Mouse (Mus musculus) limb, embryonic 12.5 days (tissue): Measurements from ENCODE around the gene 9630041A04Rik. TPM values are rescaled to one million over a fixed set of nuclear protein-coding genes. Genes with fewer than 3 reads are reported as not detected.

Experiments used
- ATAC-seq: fragments of 200-750 bp; cut with Nextera tagmentation; 2 replicates; pipeline ENCODE4 v1.8.0; 2017; ENCODE audit warnings: low read depth, moderate TSS enrichment; ENCODE audit not compliant: insufficient number of reproducible peaks, insufficient read depth, low FRiP score, low TSS enrichment
- H3K27ac ChIP-seq: fragments of 300-500 bp; sonication (generic); 2 replicates; pipeline ENCODE4 v1.5.1; 2016; ENCODE audit warnings: mild to moderate bottlenecking, moderate library complexity
- H3K27me3 ChIP-seq: fragments of 300-500 bp; sonication (generic); 2 replicates; pipeline ENCODE4 v1.6.1; 2016; ENCODE audit warnings: mild to moderate bottlenecking, moderate library complexity
- H3K36me3 ChIP-seq: fragments of 300-500 bp; sonication (generic); 2 replicates; pipeline ENCODE4 v1.6.1; 2016; ENCODE audit warnings: mild to moderate bottlenecking, moderate library complexity
- H3K4me1 ChIP-seq: fragments of 300-500 bp; sonication (generic); replicated peaks from 2 replicates; pipeline ENCODE4 v1.6.1; 2016
- H3K4me2 ChIP-seq: fragments of 300-500 bp; sonication (generic); 2 replicates; pipeline ENCODE4 v1.6.1; 2016; ENCODE audit warnings: mild to moderate bottlenecking, moderate library complexity
- H3K4me3 ChIP-seq: fragments of 300-500 bp; sonication (generic); replicated peaks from 2 replicates; pipeline ENCODE4 v1.5.1; 2016; ENCODE audit warnings: mild to moderate bottlenecking
- H3K9ac ChIP-seq: fragments of 300-500 bp; sonication (generic); replicated peaks from 2 replicates; pipeline ENCODE4 v1.6.1; 2016; ENCODE audit warnings: mild to moderate bottlenecking, moderate library complexity
- H3K9me3 ChIP-seq: fragments of 300-500 bp; sonication (generic); 2 replicates; pipeline ENCODE4 v1.6.1; 2016; ENCODE audit warnings: mild to moderate bottlenecking, moderate library complexity
- WGBS: fragments of 180-500 bp; shearing (Covaris S2); methylation state at CpG from one replicate; pipeline ENCODE4 v1.1.7; 2016; 5-methylcytosine and 5-hydroxymethylcytosine counted together
- polyA plus RNA-seq: library from polyadenylated mRNA; unstranded; fragments of >200 nt; fragmentation: Nextera tagmentation; extraction: Ambion mirVana; gene quantifications from 2 replicates; pipeline ENCODE4 v1.2.1, GENCODE M21; 2016

The 9630041A04Rik gene
- polyA plus RNA-seq, 1 experiment from 2014 or later = not detected

DNA sequence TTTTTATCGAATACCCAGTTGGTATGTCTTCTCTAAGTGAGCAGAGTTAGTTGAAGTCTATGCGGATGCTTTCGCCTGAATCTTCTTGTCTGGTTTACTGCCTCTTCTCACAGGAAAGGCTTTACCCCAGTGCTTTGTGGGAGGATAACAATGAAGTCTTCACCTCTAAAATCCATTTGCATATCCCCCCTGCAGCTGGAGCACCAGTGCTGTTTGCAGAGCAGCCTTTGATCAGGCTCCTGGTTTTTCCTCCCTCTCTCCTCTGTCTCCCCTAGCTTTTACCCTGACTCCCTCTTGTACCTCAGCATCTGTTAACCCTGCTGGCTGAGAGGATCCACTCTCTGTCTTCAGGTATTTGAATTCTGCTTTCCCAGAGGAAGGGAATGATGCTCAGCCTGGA is 88.5 kb downstream of the 9630041A04Rik start:
- Histone ChIP-seq H3K27ac (no peak overlapping the region), H3K9ac (no peak overlapping the region), H3K36me3 (no peaks in the 10 kb centered on the region), H3K4me2 (no peak overlapping the region), H3K4me3 (no peak overlapping the region), H3K4me1 (peaks cover 9% of the 10 kb centered on the region; the same call in 1 of the 2 replicates), H3K9me3 (no peaks in the 10 kb centered on the region), H3K27me3 (peaks cover 8% of the 10 kb centered on the region; the same call in 1 of the 2 replicates)
- ATAC-seq = no peak
- WGBS = 20% methylated on average over 3 of the region's 3 CpGs

DNA sequence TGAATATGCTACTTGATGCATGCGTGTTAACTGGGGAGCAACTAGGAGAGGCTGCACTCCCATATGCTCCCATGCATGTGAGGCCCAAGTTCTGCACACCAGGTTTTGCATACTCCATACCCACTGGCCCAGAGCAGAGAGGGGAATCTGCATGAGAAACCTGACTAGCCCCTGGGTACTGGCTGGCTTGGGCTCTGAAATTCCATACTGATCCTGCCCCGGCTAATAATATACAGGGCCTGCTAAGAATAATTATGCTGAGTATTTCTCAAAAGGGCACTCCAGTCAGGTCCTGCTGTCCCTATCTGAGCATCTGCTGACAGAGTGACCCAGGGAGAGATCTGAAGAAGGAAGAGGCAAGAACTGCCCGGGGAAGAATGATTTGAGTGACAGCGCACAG is 92.9 kb downstream of the 9630041A04Rik start:
- Histone ChIP-seq H3K9ac (no peak overlapping the region), H3K4me3 (no peak overlapping the region), H3K4me2 (no peak overlapping the region), H3K9me3 (no peaks in the 10 kb centered on the region), H3K4me1 (peaks cover 12% of the 10 kb centered on the region), H3K36me3 (no peaks in the 10 kb centered on the region), H3K27ac (no peak overlapping the region), H3K27me3 (peaks cover 8% of the 10 kb centered on the region)
- 83% methylated on average over 4 of the region's 4 CpGs for WGBS
- no peak for ATAC-seq

DNA sequence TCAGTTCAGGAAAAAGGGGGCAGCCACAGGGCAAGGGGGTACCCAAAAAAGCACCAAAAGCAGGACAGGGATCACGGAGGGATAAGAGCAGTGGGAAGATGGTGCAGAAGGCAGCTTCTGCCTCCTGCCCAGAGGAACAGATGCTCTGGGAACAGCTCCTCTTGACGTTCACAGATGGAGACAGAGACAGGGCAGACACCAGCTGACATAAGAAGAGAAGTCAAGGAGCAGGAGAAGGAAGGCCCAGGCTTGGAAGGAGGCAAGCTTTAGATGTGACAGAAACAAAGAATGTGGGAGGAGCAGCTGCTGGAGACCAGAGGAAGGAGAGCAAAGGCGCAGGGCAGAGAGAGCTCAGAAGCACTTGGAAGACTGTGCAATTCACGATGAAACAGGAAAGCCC is 94.6 kb downstream of the 9630041A04Rik start:
- no peak for ATAC-seq

DNA sequence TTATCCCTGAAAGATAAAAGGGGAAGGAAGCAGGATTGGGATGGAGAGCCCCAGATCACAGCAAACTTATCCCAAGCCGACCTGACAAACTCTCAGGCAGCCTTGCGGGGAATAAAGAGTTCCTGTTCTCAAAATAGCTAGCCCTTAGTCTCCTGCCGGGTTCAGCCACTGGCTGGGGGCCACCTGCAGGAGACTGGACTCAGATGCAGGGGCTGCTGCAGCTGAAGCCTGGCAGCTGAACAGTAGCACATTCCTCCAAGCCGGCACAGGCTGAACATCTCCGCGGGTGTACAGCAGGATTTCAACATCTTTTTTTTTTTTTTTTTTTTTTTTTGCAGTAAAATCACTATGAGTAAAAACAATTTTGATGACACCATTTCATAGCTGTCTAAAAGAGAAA is 110.2 kb downstream of the 9630041A04Rik start:
- no peak overlapping the region for H3K9ac ChIP-seq
- no peaks in the 10 kb centered on the region; the same call in 1 of the 2 replicates for H3K4me1 ChIP-seq
- H3K36me3 ChIP-seq = no peaks in the 10 kb centered on the region
- no peak overlapping the region for H3K4me3 ChIP-seq
- ATAC-seq = no peak
- whole genome bisulfite sequencing = 32% methylated on average over 6 of the region's 6 CpGs
- H3K4me2 ChIP-seq = no peak overlapping the region
- no peaks in the 10 kb centered on the region for H3K27me3 ChIP-seq
- H3K27ac ChIP-seq = no peak overlapping the region
- no peaks in the 10 kb centered on the region for H3K9me3 ChIP-seq

More for the DNA sequence above, 94.6 kb downstream of the 9630041A04Rik start:
- peaks cover 5% of the 10 kb centered on the region; the same call in 1 of the 2 replicates for H3K27me3 ChIP-seq
- H3K27ac ChIP-seq = no peak overlapping the region
- no peak overlapping the region for H3K4me2 ChIP-seq
- no peak overlapping the region for H3K9ac ChIP-seq
- no peaks in the 10 kb centered on the region for H3K9me3 ChIP-seq
- H3K4me3 ChIP-seq = no peak overlapping the region
- 41% methylated on average over 4 of the region's 4 CpGs for WGBS
- no peaks in the 10 kb centered on the region for H3K36me3 ChIP-seq
- peaks cover 4% of the 10 kb centered on the region; the same call in 1 of the 2 replicates for H3K4me1 ChIP-seq

DNA sequence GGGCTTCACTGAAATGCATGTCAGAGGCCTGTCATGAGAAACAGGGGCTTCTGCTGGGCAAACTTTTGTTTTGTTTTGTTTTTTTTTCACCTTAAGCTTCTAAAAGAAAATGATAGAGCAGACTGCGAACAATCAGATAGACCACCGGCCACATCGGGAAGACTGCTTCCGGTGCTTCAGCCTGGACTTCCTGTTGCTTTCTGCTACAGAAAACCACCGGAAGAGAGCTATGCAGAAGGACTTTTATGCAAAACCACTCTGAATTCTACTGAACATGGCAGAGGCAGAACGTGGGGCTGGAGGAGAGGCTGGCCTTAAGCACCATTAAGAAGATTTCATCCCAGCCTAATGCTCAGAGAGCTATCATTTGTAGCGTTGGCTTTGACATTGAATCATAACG is 110.7 kb downstream of the 9630041A04Rik start:
- H3K27ac ChIP-seq = no peak overlapping the region
- H3K4me2 ChIP-seq = no peak overlapping the region
- H3K9me3 ChIP-seq = no peaks in the 10 kb centered on the region
- no peak overlapping the region for H3K4me3 ChIP-seq
- no peaks in the 10 kb centered on the region for H3K36me3 ChIP-seq
- WGBS = 81% methylated on average over 8 of the region's 8 CpGs
- H3K4me1 ChIP-seq = no peaks in the 10 kb centered on the region; the same call in 1 of the 2 replicates
- no peak overlapping the region for H3K9ac ChIP-seq
- H3K27me3 ChIP-seq = no peaks in the 10 kb centered on the region
- no peak for ATAC-seq

DNA sequence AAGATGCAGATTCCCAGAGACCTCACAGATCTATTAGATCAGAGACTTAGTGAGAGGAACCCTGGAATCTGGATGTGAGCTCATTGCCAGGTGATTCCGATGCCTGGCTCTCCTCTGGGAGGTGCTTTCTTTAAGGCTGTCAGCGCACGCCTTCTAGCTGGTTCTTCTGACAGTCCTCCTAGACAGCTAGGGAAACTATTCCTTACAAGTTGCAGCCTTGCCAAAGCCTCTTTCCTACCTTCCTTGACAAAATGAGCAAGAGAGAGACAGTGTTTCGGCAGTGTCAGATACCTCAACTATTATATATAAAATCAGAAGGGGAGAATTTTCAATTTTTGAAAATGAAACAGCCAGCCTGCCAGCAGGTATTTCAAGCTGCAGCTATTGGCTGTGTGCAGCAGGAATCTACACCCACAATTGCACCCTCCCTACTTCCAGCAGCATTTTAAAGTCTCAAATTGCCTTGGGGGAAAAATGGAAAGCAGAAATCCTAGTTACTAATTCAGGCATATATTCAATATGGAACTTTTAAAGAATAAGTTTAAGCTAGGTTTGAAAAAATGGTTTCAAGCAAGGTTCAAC is 115.3 kb downstream of the 9630041A04Rik start:
- Histone ChIP-seq H3K36me3 (no peaks in the 10 kb centered on the region), H3K27ac (no peak overlapping the region), H3K4me2 (no peak overlapping the region), H3K9me3 (no peaks in the 10 kb centered on the region), H3K4me3 (no peak overlapping the region), H3K4me1 (no peaks in the 10 kb centered on the region), H3K27me3 (no peaks in the 10 kb centered on the region), H3K9ac (no peak overlapping the region)
- no peak for ATAC-seq
- 85% methylated on average over 4 of the region's 4 CpGs for WGBS

DNA sequence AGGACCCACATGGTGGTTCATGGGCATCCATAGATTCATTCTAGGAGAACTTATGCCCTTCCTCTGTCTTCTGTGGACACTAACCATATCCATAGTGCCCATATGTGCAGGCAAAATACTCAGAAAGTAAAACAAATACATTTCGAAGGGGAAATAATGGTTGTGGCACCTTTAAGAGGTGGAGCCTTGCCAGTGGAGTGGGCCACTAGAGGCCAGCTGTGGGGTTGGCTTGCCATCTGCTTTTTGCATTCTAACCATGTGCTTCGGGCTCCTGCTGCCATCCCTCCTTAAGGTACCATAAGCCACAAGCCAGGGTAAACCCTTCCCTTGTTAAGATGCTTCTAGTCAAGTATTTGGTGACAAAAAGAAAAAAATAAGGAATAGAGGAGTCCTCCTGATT is 119.5 kb downstream of the 9630041A04Rik start:
- Histone ChIP-seq H3K27ac (no peak overlapping the region), H3K4me3 (no peak overlapping the region), H3K9ac (no peak overlapping the region), H3K36me3 (no peaks in the 10 kb centered on the region), H3K4me1 (no peaks in the 10 kb centered on the region), H3K4me2 (no peak overlapping the region), H3K27me3 (no peaks in the 10 kb centered on the region), H3K9me3 (no peaks in the 10 kb centered on the region)
- no peak for ATAC-seq
- WGBS = 66% methylated on average over 2 of the region's 2 CpGs

DNA sequence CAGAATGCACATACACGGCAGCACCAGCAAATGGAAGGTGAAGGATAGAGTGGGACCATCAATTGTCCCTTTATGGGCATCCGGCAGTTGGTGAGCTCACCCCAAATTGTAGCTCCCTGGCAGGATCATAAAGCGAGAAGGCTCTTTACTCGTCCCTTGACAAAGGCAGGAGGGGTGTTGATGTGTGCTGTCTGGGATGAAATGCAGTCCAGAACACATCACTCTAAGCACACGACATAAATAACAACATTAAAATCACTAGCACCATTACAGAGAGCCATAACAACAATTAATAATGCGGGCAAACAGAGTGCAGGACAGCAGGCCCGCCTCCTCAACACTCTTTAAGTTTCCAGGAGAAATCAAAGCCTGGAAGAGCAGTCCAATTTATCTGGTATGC is 120.7 kb downstream of the 9630041A04Rik start:
- ATAC-seq = no peak

DNA sequence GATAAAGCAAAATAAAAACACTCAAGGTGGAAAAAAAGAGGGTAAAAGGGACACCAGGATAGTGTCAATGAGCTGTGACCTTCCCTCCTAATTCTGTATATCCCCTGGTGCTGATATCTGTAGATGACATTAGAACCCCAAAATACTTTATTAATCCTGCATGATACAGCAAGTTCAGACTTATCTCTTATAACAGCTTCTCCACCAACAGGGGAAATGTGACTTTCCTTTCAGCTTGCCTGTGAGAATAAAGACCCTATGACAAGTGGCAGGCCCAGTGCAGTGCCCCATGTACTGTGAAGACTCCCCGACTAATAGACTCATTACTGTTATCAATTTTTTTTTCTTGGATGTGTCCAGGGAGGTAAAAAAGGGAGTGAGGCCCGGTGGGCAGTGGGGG is 125.3 kb downstream of the 9630041A04Rik start:
- H3K9ac ChIP-seq = no peak overlapping the region
- no peak overlapping the region for H3K4me3 ChIP-seq
- no peaks in the 10 kb centered on the region for H3K36me3 ChIP-seq
- ATAC-seq = no peak
- no peaks in the 10 kb centered on the region for H3K9me3 ChIP-seq
- H3K27ac ChIP-seq = no peak overlapping the region
- no peak overlapping the region for H3K4me2 ChIP-seq
- H3K4me1 ChIP-seq = no peaks in the 10 kb centered on the region
- WGBS = 79% methylated on average over 2 of the region's 2 CpGs
- no peaks in the 10 kb centered on the region for H3K27me3 ChIP-seq

More for the DNA sequence above, 120.7 kb downstream of the 9630041A04Rik start:
- H3K9me3 ChIP-seq = no peaks in the 10 kb centered on the region
- H3K4me1 ChIP-seq = no peaks in the 10 kb centered on the region
- H3K36me3 ChIP-seq = no peaks in the 10 kb centered on the region
- no peak overlapping the region for H3K4me3 ChIP-seq
- H3K27me3 ChIP-seq = no peaks in the 10 kb centered on the region
- no peak overlapping the region for H3K27ac ChIP-seq
- H3K9ac ChIP-seq = no peak overlapping the region
- no peak overlapping the region for H3K4me2 ChIP-seq
- 50% methylated on average over 7 of the region's 7 CpGs for WGBS

DNA sequence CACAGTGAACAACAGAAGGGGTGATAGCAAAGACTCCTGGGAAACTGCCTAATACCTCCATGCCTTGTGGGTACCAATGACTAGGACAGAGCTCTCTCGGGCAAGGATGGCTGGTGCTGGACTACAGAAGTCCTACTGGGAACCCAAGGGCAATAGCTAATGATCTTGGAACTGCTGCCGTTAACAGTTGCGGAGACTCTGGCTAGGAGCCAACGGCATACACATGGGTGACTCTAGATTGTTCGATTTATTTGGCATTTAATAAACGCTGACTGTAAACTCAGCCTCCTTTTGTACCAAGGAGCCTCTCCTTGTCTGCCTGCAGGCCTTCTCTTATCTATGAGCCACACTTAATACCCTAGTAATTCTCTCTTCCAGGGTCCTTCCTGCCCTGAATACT is 128.4 kb downstream of the 9630041A04Rik start:
- Histone ChIP-seq H3K9me3 (no peaks in the 10 kb centered on the region), H3K36me3 (no peaks in the 10 kb centered on the region), H3K4me2 (no peak overlapping the region), H3K4me3 (no peak overlapping the region), H3K27ac (no peak overlapping the region), H3K27me3 (no peaks in the 10 kb centered on the region), H3K4me1 (no peaks in the 10 kb centered on the region), H3K9ac (no peak overlapping the region)
- WGBS = 89% methylated on average over 6 of the region's 6 CpGs
- no peak for ATAC-seq

DNA sequence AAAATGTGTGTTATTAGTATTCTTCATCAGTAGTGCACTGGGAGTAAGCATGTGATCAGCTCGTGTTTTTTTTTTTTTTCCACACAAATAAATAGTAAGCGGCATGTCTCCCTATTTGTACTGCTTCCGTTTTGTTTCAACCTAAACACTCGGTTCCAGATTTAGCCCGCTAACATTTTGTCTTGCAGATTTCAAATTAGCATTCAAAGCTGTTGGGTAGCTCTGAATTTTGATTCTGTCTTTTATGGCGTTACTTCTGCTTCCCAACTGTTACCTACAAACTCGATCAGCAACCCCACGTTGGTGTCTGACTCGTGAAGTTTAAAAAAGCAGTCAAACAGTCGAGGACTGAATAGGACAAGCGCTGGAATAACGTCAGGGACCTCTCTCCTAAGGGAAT is 129.2 kb downstream of the 9630041A04Rik start:
- H3K4me1 ChIP-seq = no peaks in the 10 kb centered on the region
- ATAC-seq = no peak
- H3K9ac ChIP-seq = no peak overlapping the region
- no peaks in the 10 kb centered on the region for H3K36me3 ChIP-seq
- H3K27ac ChIP-seq = no peak overlapping the region
- no peaks in the 10 kb centered on the region for H3K27me3 ChIP-seq
- WGBS = 76% methylated on average over 12 of the region's 12 CpGs
- no peak overlapping the region for H3K4me2 ChIP-seq
- H3K4me3 ChIP-seq = no peak overlapping the region
- no peaks in the 10 kb centered on the region for H3K9me3 ChIP-seq
